Mouse (Mus musculus): ENCODE data around the gene Dcun1d4. TPM values are rescaled to one million over a fixed set of nuclear protein-coding genes. Genes with fewer than 3 reads are reported as not detected.

Dcun1d4 gene
- polyA plus RNA-seq (2017; shearing (Covaris generic)): 21.3 TPM

GRCm38 (mm10) chr5:73480700-73481099 lies at the start of gene Dcun1d4:
Gene Dcun1d4 (plus strand): TSS chr5:73481000.

Other genes starting within 250 kb of the Dcun1d4 start
- gene Fryl, start 224.4 kb upstream of the Dcun1d4 start, polyA plus RNA-seq (2017; shearing (Covaris generic)): 150 TPM
- 330 TPM for gene Ociad1, start 188.2 kb upstream of the Dcun1d4 start, polyA plus RNA-seq (2017; shearing (Covaris generic))
- 1.2 TPM for gene Ociad2, start 140.0 kb upstream of the Dcun1d4 start, polyA plus RNA-seq (2017; shearing (Covaris generic))
- gene Cwh43, start 74.9 kb upstream of the Dcun1d4 start, polyA plus RNA-seq (2017; shearing (Covaris generic)): not detected
- 0.84 TPM for gene Lrrc66, start 151.5 kb downstream of the Dcun1d4 start, polyA plus RNA-seq (2017; shearing (Covaris generic))
- gene Sgcb, start 166.8 kb downstream of the Dcun1d4 start, polyA plus RNA-seq (2017; shearing (Covaris generic)): 12.7 TPM
- not detected for gene Spata18, start 170.4 kb downstream of the Dcun1d4 start, polyA plus RNA-seq (2017; shearing (Covaris generic))